Mouse (Mus musculus) myocyte (in vitro differentiated cells): ENCODE measurements at regions not wholly inside any gene's neighbourhood (a gene's known extent, or its start where the extent isn't known, plus 50 kb on each side); places are given as distances from the start of the nearest gene placed in this dataset.

Experiments used
- H3K27me3 ChIP-seq: one replicate; pipeline ENCODE4 v1.6.1; 2011; ENCODE audit not compliant: control insufficient read depth, insufficient read depth, insufficient read length
- H3K36me3 ChIP-seq: one replicate; pipeline ENCODE4 v1.6.1; 2011; ENCODE audit not compliant: control insufficient read depth, insufficient read depth
- H3K4me2 ChIP-seq: one replicate; pipeline ENCODE4 v1.6.1; 2011; ENCODE audit warnings: low read depth, control low read depth
- H3K4me3 ChIP-seq: one replicate; pipeline ENCODE4 v1.5.1; 2011; ENCODE audit warnings: mild to moderate bottlenecking, control low read depth, moderate library complexity
- H3K79me2 ChIP-seq: one replicate; pipeline ENCODE4 v1.6.1; 2011; ENCODE audit not compliant: control insufficient read depth, insufficient read depth
- H3ac ChIP-seq: one replicate; pipeline ENCODE4 v1.6.1; 2011; ENCODE audit not compliant: control insufficient read depth, insufficient read length
- CEBPB ChIP-seq: IDR thresholded peaks from 2 replicates; pipeline ENCODE4 v1.6.1; 2011; ENCODE audit warnings: mild to moderate bottlenecking, moderate library complexity; ENCODE audit not compliant: poor library complexity, insufficient read depth, severe bottlenecking
- E2F4 ChIP-seq: IDR thresholded peaks from one replicate; pipeline ENCODE4 v1.6.1; 2011; ENCODE audit warnings: mild to moderate bottlenecking, control low read depth, moderate library complexity; ENCODE audit not compliant: insufficient read depth
- MAX ChIP-seq: IDR thresholded peaks from one replicate; pipeline ENCODE4 v1.6.1; 2011; ENCODE audit warnings: low read depth, mild to moderate bottlenecking, control low read depth
- MYOD1 ChIP-seq, 3 experiments: IDR thresholded peaks; one replicate each; pipeline ENCODE4 v1.6.1; 2011; ENCODE audit warnings: control low read depth in 2 of 3, low read depth in 2 of 3, mild to moderate bottlenecking in 2 of 3, moderate library complexity in 1 of 3; ENCODE audit not compliant: insufficient read length in 2 of 3, control insufficient read depth in 1 of 3
- MYOG ChIP-seq, 3 experiments: IDR thresholded peaks; one replicate each; pipeline ENCODE4 v1.6.1; 2011; ENCODE audit warnings: control low read depth in 2 of 3, low read depth in 2 of 3, mild to moderate bottlenecking in 2 of 3; ENCODE audit not compliant: insufficient read length in 2 of 3, control insufficient read depth in 1 of 3, insufficient read depth in 1 of 3
- POLR2A ChIP-seq: IDR thresholded peaks from one replicate; pipeline ENCODE4 v1.6.1; 2011; ENCODE audit warnings: low read depth, mild to moderate bottlenecking, control low read depth, moderate library complexity; ENCODE audit not compliant: insufficient read length
- POLR2AphosphoS2 ChIP-seq: IDR thresholded peaks from one replicate; pipeline ENCODE4 v1.6.1; 2011; ENCODE audit warnings: low read depth, control low read depth; ENCODE audit not compliant: insufficient read length
- REST ChIP-seq: IDR thresholded peaks from one replicate; pipeline ENCODE4 v1.6.1; 2011; ENCODE audit warnings: mild to moderate bottlenecking, control low read depth, moderate library complexity; ENCODE audit not compliant: insufficient read depth, insufficient read length
- SRF ChIP-seq: IDR thresholded peaks from one replicate; pipeline ENCODE4 v1.6.1; 2011; ENCODE audit warnings: low read depth; ENCODE audit not compliant: control insufficient read depth, insufficient read length
- TCF12 ChIP-seq: IDR thresholded peaks from one replicate; pipeline ENCODE4 v1.6.1; 2011; ENCODE audit warnings: mild to moderate bottlenecking, control low read depth; ENCODE audit not compliant: poor library complexity, insufficient read depth, severe bottlenecking
- TCF3 ChIP-seq: IDR thresholded peaks from one replicate; pipeline ENCODE4 v1.6.1; 2011; ENCODE audit warnings: low read depth, control low read depth; ENCODE audit not compliant: insufficient read length
- USF1 ChIP-seq: IDR thresholded peaks from one replicate; pipeline ENCODE4 v1.6.1; 2011; ENCODE audit warnings: low read depth, mild to moderate bottlenecking, control low read depth, moderate library complexity

- Histone ChIP-seq H3K27me3 (no peaks in the 10 kb centered on the region), H3ac (no peak overlapping the region), H3K4me2 (no peak overlapping the region), H3K36me3 (no peaks in the 10 kb centered on the region), H3K4me3 (no peak overlapping the region), H3K79me2 (no peaks in the 10 kb centered on the region)
- TF ChIP-seq CEBPB (no peak), MYOD1 (IDR thresholded peaks at IDR 0.05; ENCODE audit: control insufficient read depth in 1 of 3, insufficient read length in 2 of 3, low read depth in 2 of 3) (no peak), MYOG (IDR thresholded peaks at IDR 0.05; ENCODE audit: control insufficient read depth in 1 of 3, insufficient read depth in 1 of 3, insufficient read length in 2 of 3, low read depth in 2 of 3) (no peak), SRF (no peak), REST (no peak), MAX (no peak), TCF3 (no peak), TCF12 (no peak), E2F4 (no peak), POLR2A (no peak), USF1 (no peak), POLR2AphosphoS2 (no peak)
Observed at GRCm38 (mm10) chr1:169031849-169032542, 499.3 kb downstream of the Nuf2 start.

- Histone ChIP-seq H3K4me2 (no peak overlapping the region), H3K27me3 (no peaks in the 10 kb centered on the region), H3K36me3 (no peaks in the 10 kb centered on the region), H3ac (no peak overlapping the region), H3K79me2 (no peaks in the 10 kb centered on the region), H3K4me3 (no peak overlapping the region)
- TF ChIP-seq TCF3 (no peak), MYOD1 (IDR thresholded peaks at IDR 0.05; ENCODE audit: control insufficient read depth in 1 of 3, insufficient read length in 2 of 3, low read depth in 2 of 3) (no peak), MAX (no peak), E2F4 (no peak), REST (no peak), POLR2AphosphoS2 (no peak), TCF12 (no peak), POLR2A (no peak), CEBPB (no peak), MYOG (IDR thresholded peaks at IDR 0.05; ENCODE audit: control insufficient read depth in 1 of 3, insufficient read depth in 1 of 3, insufficient read length in 2 of 3, low read depth in 2 of 3) (no peak), SRF (no peak), USF1 (no peak)
Observed at GRCm38 (mm10) chr1:169027706-169028105, 503.6 kb downstream of the Nuf2 start.

- Histone ChIP-seq H3K79me2 (no peaks in the 10 kb centered on the region), H3ac (no peak overlapping the region), H3K36me3 (no peaks in the 10 kb centered on the region), H3K27me3 (no peaks in the 10 kb centered on the region), H3K4me2 (no peak overlapping the region), H3K4me3 (no peak overlapping the region)
- TF ChIP-seq MAX: no peak
Observed at GRCm38 (mm10) chr1:169027241-169027640, 504.0 kb downstream of the Nuf2 start.

GRCm38 (mm10) chr1:169024531-169024930, 506.7 kb downstream of the Nuf2 start:
- no peak overlapping the region for H3K4me3 ChIP-seq
- H3K79me2 ChIP-seq: no peaks in the 10 kb centered on the region
- H3ac ChIP-seq: no peak overlapping the region
- H3K27me3 ChIP-seq: no peaks in the 10 kb centered on the region
- no peaks in the 10 kb centered on the region for H3K36me3 ChIP-seq
- H3K4me2 ChIP-seq: no peak overlapping the region
- TF ChIP-seq E2F4 (no peak), MYOG (IDR thresholded peaks at IDR 0.05; ENCODE audit: control insufficient read depth in 1 of 3, insufficient read depth in 1 of 3, insufficient read length in 2 of 3, low read depth in 2 of 3) (no peak), POLR2AphosphoS2 (no peak), REST (no peak), USF1 (no peak), CEBPB (no peak), MAX (no peak), TCF3 (no peak), POLR2A (no peak), TCF12 (no peak), MYOD1 (IDR thresholded peaks at IDR 0.05; ENCODE audit: control insufficient read depth in 1 of 3, insufficient read length in 2 of 3, low read depth in 2 of 3) (no peak), SRF (no peak)

GRCm38 (mm10) chr1:168991506-168992244, 539.6 kb downstream of the Nuf2 start:
- no peak overlapping the region for H3K4me3 ChIP-seq
- H3K36me3 ChIP-seq: no peaks in the 10 kb centered on the region
- H3K79me2 ChIP-seq: no peaks in the 10 kb centered on the region
- no peak for TF ChIP-seq POLR2A
- TF ChIP-seq REST: no peak
- TF ChIP-seq POLR2AphosphoS2: no peak
- no peak for TF ChIP-seq MYOD1 (IDR thresholded peaks at IDR 0.05; ENCODE audit: control insufficient read depth in 1 of 3, insufficient read length in 2 of 3, low read depth in 2 of 3)
- no peak for TF ChIP-seq MAX
- TF ChIP-seq SRF: no peak
- no peak for TF ChIP-seq USF1
- TF ChIP-seq TCF12: no peak
- no peak for TF ChIP-seq MYOG (IDR thresholded peaks at IDR 0.05; ENCODE audit: control insufficient read depth in 1 of 3, insufficient read depth in 1 of 3, insufficient read length in 2 of 3, low read depth in 2 of 3)
- TF ChIP-seq CEBPB: no peak
- TF ChIP-seq E2F4: no peak
- TF ChIP-seq TCF3: no peak
- no peaks in the 10 kb centered on the region for H3K27me3 ChIP-seq
- no peak overlapping the region for H3K4me2 ChIP-seq
- no peak overlapping the region for H3ac ChIP-seq
